Mouse (Mus musculus): ENCODE data around the gene Hoxa4.

Hoxa4 gene

GRCm38 (mm10) chr6:52203121-52203370 lies 11.5 kb upstream of the Hoxa4 start:
- no peak for DNase-seq

GRCm38 (mm10) chr6:52202362-52203120 lies 11.0 kb upstream of the Hoxa4 start:
- no peak for DNase-seq

GRCm38 (mm10) chr6:52201269-52201668 lies 9.7 kb upstream of the Hoxa4 start:
- DNase-seq: no peak

- no peak for DNase-seq
Measured at GRCm38 (mm10) chr6:52200751-52201250, 9.2 kb upstream of the Hoxa4 start.

- DNase-seq: no peak
Measured at GRCm38 (mm10) chr6:52200073-52200750, 8.7 kb upstream of the Hoxa4 start.

- no peak for DNase-seq
Measured at GRCm38 (mm10) chr6:52197271-52197670, 5.7 kb upstream of the Hoxa4 start.

- DNase-seq: no peak
Measured at GRCm38 (mm10) chr6:52196811-52197210, 5.3 kb upstream of the Hoxa4 start.

GRCm38 (mm10) chr6:52194690-52195089 lies 3.1 kb upstream of the Hoxa4 start:
- DNase-seq: no peak

GRCm38 (mm10) chr6:52191860-52192550 lies 452 bp upstream of the Hoxa4 start:
- DNase-seq: peak; percentile 35

GRCm38 (mm10) chr6:52190410-52190809 lies 1.1 kb downstream of the Hoxa4 start:
- DNase-seq: no peak

GRCm38 (mm10) chr6:52189909-52190308 lies 1.6 kb downstream of the Hoxa4 start:
- no peak for DNase-seq

GRCm38 (mm10) chr6:52189172-52189591 lies 2.4 kb downstream of the Hoxa4 start:
- no peak for DNase-seq

- no peak for DNase-seq
Measured at GRCm38 (mm10) chr6:52186500-52186899, 5.1 kb downstream of the Hoxa4 start.

- no peak for DNase-seq
Measured at GRCm38 (mm10) chr6:52185834-52186233, 5.7 kb downstream of the Hoxa4 start.

GRCm38 (mm10) chr6:52185222-52185621 lies 6.3 kb downstream of the Hoxa4 start:
- DNase-seq: no peak

- DNase-seq: no peak
Measured at GRCm38 (mm10) chr6:52184668-52185067, 6.9 kb downstream of the Hoxa4 start.

- DNase-seq: no peak
Measured at GRCm38 (mm10) chr6:52183311-52184080, 8.1 kb downstream of the Hoxa4 start.

- no peak for DNase-seq
Measured at GRCm38 (mm10) chr6:52182793-52183192, 8.8 kb downstream of the Hoxa4 start.

- DNase-seq: no peak
Measured at GRCm38 (mm10) chr6:52182030-52182429, 9.5 kb downstream of the Hoxa4 start.

- no peak for DNase-seq
Measured at GRCm38 (mm10) chr6:52180726-52181125, 10.8 kb downstream of the Hoxa4 start.

GRCm38 (mm10) chr6:52180213-52180710 lies 11.3 kb downstream of the Hoxa4 start:
- no peak for DNase-seq

- no peak for DNase-seq
Measured at GRCm38 (mm10) chr6:52179690-52180089, 11.9 kb downstream of the Hoxa4 start.

All from right cerebral cortex, postnatal 14 days (tissue).